Mouse (Mus musculus) lung, postnatal 4 days (tissue): ENCODE results near the gene Prrc2a.

ENCODE experiments used
- DNase-seq, 2 experiments: peaks; one replicate each; pipeline ENCODE4 v3.0.0; 2021

Prrc2a gene

GRCm38 (mm10) chr17:35162121-35162520 lies 2.6 kb downstream of the Prrc2a start:
- peak in 1 of 2 experiments; percentile 17 for DNase-seq

DNA sequence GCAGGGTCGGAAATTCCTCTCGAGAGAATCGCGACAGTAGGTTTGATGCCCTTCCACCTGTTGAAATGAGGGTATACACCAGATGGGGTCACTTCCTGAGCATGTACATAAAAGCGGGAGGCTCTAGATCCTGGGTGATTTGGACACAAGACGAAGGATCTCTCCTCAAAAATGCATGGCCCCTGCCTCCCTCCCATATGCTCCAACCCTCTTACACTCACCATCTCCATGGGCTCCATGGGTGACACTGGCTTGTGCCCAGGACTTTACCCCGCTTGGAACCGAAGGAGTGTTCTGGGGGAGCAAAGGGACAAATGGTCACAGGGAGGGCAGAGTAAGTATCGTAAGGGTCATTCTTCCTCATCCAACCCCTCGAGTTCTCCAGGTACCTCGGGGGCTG lies 3.3 kb downstream of the Prrc2a start:
- peak in 1 of 2 experiments; percentile 24 for DNase-seq

- DNase-seq: peak in 1 of 2 experiments; percentile 20
Observed at GRCm38 (mm10) chr17:35159638-35160037, 5.1 kb downstream of the Prrc2a start.

GRCm38 (mm10) chr17:35158850-35159593 lies 5.7 kb downstream of the Prrc2a start:
- DNase-seq: peak in 1 of 2 experiments; percentile 17

DNA sequence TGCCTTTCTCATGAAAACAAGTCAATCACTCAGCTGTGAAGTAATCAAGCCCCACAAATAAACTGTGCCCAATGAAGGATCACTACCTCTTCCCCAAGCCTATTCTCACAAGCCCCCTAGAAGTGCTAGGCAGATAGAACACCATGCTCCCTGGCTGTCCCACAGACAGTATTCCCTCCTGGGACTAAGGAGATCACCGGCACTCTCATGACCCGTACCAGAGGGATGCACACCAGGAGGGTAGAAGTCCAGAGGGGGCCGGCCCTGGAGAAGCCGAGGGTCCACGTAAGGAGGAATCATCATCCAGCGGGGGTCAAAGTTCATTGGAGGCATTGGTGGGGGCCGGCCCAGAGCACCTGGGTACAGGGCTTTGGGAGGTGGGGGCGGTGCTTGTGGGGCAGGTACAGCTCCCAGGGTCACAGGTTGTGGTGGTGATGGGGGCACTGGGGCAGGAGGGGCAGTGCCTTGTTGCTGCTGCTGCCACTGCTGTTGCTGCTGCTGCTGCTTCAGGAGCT lies 7.0 kb downstream of the Prrc2a start:
- peak in 1 of 2 experiments; percentile 24 for DNase-seq

- no peak for DNase-seq
Observed at GRCm38 (mm10) chr17:35157254-35157653, 7.4 kb downstream of the Prrc2a start.

DNA sequence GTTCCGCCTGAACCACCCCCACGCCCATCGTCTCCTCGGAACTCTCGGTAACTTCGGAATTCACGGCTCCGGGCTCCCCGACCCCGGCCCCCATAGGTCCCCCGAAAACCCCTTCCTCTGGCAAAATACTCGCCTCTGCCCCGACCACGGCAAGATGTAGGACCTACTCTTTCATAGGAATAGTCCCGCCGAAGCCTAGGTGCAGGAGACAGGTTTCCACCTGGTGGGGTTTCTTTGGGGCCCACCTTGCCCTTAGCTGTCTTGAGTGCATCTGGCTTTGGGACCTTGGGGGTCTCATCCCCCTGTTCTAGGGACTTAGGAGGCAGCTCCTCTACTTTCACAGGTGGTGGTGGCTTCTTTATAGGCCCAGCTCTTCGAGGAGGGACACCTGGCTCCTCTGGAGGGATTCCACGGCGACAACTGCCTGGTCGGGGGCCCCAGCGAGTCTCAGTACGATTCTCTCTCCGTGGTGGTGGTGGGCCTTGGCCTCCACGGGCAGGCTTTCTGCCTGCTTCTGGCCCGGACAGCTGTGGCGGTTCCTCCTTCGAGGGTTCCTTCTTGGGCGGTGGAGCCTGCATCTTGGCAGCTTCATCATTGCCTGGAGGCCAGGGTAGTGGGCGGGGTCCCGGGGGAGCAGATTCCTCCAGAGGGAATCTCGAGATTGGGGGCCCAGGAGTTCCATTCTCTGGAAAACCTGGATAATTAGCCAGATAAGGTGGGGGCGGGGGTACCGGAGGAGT lies 8.1 kb downstream of the Prrc2a start:
- DNase-seq: peak in 1 of 2 experiments; percentile 28

- DNase-seq: peak in 1 of 2 experiments; percentile 28
Observed at GRCm38 (mm10) chr17:35155451-35155850, 9.2 kb downstream of the Prrc2a start.

GRCm38 (mm10) chr17:35154616-35155015 lies 10.1 kb downstream of the Prrc2a start:
- DNase-seq: peak in 1 of 2 experiments; percentile 23

GRCm38 (mm10) chr17:35153931-35154330 lies 10.8 kb downstream of the Prrc2a start:
- DNase-seq: no peak

GRCm38 (mm10) chr17:35153077-35153476 lies 11.6 kb downstream of the Prrc2a start:
- DNase-seq: no peak

DNA sequence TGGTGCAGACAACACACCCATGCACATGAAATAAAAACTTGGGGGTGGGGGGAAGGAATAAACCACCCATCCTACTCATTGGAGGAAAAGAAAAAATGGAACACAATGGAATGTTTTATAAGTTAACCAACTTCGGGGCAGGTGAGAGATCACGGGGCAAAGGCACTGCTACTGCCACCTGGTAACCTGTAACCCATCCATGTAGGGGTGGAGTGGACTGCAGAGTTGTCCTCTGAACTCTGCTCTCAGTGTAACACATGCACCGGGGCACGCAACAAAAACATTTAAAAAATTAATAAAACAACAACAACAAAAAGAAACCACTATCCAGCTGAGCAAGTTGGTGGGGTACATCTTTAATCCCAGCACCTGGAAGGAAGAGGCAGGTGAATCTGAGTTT lies 12.6 kb downstream of the Prrc2a start:
- DNase-seq: no peak

- DNase-seq: no peak
Observed at GRCm38 (mm10) chr17:35147922-35148639, 16.6 kb downstream of the Prrc2a start.

DNA sequence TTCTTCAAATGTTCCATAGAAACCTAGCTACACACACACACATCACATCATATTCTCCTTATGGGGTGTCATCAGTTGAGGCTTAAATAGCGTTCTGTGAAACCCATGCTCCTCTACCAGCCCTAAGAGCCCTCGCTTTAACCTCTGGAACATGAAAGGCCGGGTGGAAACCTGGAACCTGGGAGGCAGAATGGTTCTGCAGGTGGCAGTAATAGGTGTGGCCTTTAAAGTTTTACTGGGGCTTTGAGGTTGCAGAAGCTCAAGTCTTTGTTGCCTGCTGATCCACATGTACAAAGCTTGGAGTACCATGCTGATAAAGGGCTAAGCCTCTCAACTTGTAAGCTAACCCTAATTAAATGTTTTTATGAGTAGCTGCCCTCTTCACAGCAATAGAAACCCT lies 17.3 kb downstream of the Prrc2a start:
- no peak for DNase-seq

DNA sequence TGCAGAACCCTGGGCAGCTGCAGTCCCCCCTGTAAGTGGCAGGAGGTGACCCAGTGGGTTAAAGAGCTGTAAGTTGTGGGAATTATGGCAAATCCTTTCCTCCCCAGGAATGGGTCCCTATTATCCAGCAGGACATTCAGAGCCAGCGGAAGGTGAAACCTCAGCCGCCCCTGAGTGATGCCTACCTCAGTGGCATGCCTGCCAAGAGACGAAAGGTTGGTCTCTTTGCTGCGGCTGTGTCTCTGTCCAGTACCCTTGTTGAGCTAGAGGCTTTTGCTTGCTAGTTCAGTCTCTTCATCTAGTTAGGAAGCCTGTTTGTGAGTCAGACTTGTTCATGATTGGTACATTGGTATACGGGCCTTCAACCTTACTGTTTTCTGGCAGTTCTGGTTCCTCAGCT lies 18.6 kb downstream of the Prrc2a start:
- no peak for DNase-seq

DNA sequence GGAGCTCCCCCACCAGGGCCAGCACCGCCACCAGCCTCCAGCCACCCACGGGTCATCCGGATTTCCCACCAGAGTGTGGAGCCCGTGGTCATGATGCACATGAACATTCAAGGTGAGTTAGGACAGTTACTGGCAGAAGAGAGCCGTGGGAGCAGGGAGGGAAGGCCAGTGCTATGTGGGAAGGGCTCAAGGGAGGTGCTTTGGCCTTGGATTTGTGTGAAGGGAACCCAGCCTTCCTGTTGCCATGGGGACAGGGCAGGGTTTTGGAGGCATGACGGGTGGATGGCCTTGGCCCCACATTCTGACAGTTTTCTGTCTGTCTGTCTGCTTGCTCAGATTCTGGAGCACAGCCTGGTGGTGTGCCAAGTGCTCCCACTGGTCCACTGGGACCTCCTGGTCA lies 22.7 kb downstream of the Prrc2a start:
- DNase-seq: no peak

DNA sequence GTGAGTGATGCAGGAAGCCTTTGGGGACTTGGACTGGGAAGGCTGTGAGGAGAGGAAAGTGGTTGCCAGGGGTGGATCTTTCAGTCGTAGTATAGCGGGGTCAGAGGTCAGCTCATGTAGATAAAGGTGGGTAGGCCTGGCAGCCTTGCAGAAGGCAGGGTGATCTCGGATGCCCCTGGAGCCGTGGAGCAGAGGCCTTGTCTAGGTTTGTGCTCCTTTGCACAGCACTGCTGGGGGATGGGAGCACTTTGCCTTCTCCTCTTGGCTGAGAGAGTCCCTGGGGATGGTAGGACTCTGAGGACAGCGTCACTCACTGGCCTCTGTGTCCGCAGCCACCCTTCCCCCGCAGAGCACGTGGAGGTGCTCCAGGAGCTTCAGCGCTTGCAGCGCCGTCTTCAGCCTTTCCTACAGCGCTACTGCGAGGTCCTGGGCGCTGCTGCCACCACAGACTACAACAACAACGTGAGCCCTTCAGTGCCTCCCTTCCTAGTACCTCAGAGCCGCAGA lies 24.2 kb downstream of the Prrc2a start:
- no peak for DNase-seq

GRCm38 (mm10) chr17:35139269-35139668 lies 25.4 kb downstream of the Prrc2a start:
- DNase-seq: no peak

- DNase-seq: no peak
Observed at GRCm38 (mm10) chr17:35135591-35136320, 28.9 kb downstream of the Prrc2a start.

- peak; percentile 95 for DNase-seq
Observed at GRCm38 (mm10) chr17:35134801-35135590, 29.7 kb downstream of the Prrc2a start, which contains the start of gene Bag6. Gene Bag6 (plus strand): TSS chr17:35135178.

GRCm38 (mm10) chr17:35133517-35133916 lies 31.2 kb downstream of the Prrc2a start:
- no peak for DNase-seq
